Mouse (Mus musculus) thymus, adult 18-20 months (tissue): ENCODE measurements around the gene 1700057G04Rik.
"Not testable (repeated sequence)": the region's sequence is repeated elsewhere in the genome, so short reads cannot be mapped to it uniquely, and the experiment has no call there.

Source experiments
- DNase-seq, 2 experiments: peaks; one replicate each; pipeline ENCODE4 v3.0.0; 2022; ENCODE audit warnings: mixed read lengths in 2 of 2

1700057G04Rik gene

DNA sequence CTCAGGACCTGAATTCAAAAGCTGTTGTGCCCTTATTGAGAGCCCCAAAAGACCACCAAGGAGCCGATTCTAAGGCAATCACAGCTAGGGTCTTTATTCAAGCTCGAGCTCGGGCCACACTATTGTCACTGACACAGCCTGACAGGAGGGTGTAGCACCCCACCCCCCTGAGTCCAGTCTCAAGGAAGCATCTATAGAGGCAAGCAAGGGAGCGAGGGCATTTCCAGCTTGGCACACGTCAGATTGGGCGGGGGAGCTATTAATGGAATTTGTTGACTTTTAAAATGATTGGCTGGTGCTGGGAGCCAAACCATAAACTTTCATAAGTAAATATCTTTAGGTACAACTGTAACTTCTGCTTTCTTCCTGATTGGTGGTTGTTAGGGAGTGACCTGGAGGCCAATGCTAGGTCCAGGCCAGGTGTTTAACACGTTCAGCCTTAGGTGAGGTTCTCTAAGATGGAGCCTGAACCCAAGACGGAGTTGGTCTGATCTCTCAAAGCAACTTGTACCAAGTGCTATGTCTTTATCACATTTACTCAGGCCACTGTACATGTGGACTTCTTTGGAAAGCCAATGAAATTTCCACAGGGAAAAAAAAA, 3.5 kb upstream of the 1700057G04Rik start:
- no peak for DNase-seq

DNA sequence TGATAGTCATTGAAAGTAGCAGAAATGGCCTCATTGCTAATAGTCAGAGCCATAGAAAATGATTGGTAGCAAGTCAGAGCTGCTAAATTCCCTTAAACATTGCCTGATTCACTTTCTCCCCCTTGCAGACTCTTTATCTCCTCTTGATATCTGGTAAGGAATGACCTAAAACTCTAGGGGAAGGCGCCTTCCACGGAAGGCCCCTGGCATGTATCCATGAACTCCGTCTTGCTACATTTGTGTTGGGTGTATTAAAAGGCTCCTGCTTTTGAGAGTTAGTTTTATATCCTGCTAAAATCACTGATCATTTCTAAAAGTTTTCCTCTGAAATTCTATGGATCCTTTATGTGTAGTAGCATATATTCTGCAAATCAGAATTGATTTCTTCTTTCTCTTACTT, 7.6 kb downstream of the 1700057G04Rik start:
- DNase-seq = no peak

DNA sequence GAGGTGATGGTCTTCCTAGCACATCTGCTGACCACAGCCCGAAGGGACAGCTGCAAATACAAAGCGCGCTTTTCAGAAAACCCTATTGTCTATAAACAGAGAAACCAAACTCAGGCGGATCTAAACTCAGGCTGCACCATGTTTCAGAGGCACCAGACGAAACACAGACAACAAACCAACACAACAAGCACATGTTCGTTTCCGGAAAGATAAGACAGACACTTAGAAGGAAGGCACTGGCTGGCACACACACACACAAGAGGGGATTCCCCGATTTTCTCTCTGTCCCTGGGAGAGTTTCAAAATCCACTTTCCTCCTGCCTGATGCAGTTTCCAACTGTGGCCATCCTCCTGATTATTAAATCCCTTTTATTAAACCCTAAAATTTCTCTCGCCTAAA, 16.8 kb downstream of the 1700057G04Rik start:
- DNase-seq = not testable (repeated sequence)

DNA sequence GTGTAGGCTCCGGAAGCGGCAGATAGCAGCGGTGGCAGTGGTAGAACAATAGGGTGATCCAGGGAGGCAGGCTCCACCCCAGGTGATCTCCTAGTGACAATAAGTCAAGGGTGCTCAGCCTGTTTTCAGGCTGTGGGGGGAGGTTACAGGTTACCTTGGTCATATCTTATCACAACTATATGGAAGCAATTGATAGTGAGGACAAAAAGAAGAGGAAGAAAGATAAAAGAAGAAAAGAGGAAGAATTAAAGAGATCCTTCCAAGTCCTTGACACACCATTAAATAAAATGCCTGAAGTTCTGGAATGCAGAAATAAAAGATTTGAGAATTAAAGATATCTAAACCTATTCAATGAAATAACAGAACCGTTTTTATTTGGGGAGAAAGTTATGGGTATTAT, 17.6 kb downstream of the 1700057G04Rik start:
- no peak for DNase-seq

DNA sequence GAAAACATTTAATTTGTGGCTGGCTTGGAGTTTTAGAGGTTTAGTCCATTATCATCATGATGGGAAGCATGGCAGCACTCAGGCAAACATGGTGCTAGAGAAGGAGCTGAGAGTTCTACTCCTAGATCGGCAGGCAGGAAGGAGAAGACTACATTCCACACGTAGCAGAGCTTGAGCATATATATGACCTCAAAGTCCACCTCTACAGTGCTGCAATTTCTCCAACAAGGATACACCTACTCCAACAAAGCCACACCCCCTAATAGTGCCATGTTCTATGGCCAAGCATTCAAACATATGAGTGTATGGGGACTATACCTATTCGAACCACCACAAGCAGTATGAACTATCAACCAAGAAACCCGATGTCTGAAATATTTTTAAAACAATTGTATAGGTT, 22.2 kb downstream of the 1700057G04Rik start:
- DNase-seq = no peak

DNA sequence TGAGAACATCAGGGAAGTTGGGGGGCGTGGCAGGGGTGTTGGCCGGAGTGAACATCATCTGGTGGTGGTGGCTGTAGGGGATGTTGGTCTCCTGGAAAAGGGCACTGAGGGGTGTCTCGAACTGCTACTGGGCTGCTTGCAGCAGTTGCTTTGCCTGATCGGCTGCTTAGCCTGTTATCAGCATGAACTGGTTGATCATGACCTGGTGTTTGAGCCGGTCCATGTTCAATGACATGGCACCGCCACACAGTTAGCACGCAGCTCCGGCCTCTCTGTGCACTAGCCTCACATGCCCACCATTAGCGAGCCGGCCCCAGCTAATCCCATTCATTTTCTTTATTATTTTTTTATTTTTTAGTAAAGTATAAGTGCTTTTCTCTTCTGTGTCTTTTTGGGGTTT, 25.7 kb downstream of the 1700057G04Rik start:
- no peak for DNase-seq

DNA sequence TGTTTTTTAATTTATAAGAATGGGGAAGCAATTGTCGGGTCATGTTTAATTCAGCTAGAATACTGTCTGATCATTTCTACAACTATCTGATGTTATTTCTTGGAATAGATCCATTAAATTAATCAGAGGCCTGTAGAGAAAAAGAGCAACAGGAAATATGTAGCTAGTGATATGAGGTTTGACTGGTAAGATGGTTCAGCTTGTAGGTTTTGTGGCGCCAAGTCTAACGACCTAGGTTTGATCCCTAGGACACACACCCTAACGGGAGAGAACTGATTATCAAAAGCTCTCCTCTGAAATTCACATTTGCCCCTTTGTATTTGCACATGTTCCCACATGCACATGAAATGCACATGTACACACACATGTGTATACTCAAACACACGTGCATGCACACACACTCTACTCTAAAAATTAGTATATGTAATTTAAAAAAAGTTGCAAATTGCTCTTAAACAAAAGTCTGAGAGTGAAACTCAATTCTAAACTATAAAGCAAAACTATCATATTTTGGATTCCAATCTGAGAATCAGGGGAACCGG, 26.2 kb downstream of the 1700057G04Rik start:
- no peak for DNase-seq

DNA sequence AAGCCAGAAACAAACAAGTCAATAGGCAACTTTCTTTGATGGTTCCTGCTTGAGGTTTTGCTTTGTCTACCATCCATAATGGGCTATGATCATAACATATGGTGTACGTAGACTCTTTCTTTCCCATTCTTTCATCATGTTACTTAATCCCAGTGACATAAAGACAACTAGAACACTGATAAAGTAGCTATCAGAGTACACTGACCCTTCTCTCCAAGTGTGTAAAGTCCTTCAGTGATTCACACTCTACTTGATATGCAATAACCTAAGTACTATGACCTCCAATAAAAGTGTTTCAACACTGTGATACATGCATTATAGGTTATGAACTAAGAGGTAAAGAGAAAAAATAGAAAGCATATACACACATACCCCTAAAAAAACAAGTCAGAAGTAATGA, 27.9 kb downstream of the 1700057G04Rik start:
- DNase-seq = no peak

DNA sequence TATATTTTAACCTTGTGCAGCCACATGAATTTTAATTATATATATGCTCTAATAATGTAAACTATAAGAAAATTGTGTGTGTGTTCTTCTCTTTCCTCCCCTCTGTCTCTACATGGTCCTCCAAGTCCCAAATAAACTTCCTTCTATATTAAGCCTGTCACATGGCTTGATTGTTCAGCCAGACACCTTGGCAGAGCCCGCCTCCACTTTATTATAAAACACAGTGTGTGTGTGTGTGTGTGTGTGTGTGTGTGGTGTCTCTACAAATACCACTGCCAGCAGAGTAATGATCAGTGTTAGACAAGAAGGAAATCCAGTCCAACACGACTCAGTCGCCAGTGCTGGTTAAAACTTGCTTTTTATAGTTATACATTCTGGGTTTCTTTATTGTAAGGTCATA, 28.5 kb downstream of the 1700057G04Rik start:
- DNase-seq = no peak

DNA sequence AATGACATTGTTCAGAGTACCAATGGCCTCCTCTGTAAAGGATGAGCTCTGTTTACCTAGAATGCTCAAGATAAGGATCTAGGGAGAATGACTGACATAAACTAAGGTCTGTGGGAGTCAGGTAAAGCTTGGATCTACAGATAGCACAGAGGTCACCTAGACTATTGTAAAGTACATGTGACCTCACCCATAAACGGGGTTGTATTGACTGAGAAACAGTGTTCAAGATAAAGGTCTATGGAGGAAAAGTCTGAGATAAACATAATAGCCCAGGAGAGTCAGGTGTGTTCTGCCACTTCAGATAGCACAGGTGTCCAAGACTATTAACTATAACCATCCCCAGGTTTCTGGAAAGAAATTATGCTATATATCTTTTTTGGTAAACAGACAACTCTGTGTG, 29.8 kb downstream of the 1700057G04Rik start:
- DNase-seq = no peak

DNA sequence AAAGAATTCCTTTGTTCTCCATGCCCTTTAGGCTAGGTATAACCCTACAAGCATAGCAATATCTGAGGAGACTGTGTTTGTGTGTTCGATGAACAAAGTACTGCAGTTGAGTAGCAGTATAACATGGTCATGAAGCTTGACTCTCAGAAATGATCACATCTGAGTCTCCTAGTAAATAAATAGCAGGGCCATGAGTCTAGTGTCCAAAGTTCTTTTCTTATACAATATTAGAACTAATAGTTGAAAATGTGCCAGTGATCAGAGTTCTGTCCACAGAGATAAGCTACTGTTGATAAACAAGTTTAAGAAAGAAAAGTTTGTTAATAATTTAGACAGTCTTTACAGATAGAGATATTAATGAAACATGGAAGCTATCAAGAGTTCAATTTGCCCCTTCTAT, 42.7 kb downstream of the 1700057G04Rik start:
- no peak for DNase-seq

DNA sequence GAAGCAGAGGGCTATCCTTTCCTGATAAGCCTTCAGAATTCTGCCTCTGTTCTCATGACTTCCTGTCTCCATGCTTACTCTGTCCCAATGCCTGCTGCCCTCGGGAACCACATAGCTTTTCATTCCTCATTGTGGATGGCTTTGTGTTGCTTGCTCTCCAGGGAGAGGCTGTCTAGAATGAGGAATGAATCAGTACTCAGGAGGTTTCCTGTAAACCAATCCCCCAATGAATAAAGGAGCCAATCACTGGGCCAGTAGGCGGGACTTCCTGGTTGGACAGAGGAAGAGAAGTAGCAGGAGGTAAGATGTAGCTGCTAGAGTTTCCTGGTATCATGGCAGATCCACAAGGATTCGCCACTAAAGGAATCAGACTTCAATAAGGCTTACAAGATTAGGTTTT, 44.1 kb downstream of the 1700057G04Rik start:
- no peak for DNase-seq

DNA sequence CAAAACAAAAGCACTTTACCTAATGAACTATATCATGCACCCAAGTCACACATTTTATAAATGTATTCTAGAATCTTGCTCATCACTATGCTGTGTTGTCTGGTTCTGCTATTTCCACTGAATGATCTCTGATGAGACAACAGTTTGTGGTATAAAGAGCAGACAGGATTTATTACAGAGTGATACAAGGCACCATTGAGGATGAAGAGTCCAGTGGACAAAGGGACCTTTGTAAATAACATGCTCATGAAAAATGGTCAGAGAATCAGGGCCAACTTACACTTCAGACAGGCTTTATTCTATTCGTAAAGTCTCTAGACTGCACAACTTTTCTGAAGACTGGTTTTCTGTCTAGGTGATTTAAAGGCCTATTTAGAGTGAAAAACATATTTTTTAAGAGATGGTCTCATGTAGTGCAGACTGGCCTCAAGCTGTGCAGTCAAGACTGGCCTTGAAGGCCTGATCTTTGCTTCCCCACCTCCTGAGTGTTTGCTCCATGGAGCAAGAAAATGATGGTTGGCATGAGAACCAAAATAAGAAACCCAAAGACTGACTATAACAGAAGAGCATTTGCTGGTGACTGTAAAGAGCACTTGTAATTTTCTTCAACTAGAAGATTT, 51.6 kb downstream of the 1700057G04Rik start:
- no peak for DNase-seq

DNA sequence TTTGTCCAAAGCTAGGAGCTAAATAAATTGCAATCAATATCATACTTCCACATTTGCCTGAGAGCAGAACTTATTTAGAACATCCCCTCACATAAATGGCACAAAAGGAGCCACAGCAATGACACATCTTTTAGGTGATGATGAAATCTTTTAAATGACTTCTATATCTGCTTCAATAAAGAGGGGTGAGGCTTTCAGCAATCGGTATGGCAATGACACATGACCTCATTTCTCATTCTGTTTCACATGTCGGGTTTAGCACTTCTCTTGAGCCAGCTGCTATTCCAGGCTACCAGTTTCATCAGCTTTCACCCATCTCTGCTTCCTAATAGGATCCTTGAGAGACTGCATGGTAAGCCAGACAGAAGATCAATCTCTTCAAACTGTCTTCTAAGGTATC, 54.3 kb downstream of the 1700057G04Rik start:
- no peak for DNase-seq

DNA sequence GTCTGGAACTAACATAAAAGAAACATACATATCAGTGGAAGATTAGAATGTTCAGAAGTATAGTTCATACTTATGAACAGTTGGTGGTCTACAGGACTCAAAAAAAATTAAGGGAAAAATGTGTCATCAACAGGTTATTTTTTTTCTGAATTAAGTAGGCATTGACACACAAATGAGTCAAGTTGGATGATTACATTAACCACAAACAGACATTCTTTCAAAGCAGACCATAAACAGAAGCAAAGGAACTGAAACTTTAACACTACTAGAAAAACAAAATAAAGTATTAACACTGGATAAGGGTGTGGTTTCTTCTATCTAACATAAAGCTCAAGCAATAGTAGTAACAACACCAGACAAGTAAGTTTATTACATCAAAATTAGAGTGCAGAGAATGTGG, 59.7 kb downstream of the 1700057G04Rik start:
- DNase-seq = no peak

DNA sequence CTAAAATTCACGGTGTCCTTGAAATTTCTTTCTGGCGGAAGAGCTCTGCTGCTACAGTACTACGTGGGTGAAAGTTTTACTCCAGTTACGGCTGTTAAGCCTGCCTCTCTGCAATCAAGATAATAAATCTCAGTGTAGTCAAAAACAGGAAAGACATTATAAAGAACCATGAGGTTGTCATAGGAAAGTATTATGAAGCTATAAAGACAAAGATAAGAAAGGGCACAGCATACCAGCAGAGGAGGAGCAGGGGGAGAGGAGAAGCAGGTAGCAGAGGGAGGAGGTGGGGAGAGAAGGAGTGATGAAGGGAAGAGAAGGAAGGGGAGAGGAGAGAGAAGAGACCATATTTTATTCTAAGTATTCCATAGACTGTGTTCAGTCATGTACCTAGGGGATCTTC, 64.7 kb downstream of the 1700057G04Rik start:
- DNase-seq = no peak

DNA sequence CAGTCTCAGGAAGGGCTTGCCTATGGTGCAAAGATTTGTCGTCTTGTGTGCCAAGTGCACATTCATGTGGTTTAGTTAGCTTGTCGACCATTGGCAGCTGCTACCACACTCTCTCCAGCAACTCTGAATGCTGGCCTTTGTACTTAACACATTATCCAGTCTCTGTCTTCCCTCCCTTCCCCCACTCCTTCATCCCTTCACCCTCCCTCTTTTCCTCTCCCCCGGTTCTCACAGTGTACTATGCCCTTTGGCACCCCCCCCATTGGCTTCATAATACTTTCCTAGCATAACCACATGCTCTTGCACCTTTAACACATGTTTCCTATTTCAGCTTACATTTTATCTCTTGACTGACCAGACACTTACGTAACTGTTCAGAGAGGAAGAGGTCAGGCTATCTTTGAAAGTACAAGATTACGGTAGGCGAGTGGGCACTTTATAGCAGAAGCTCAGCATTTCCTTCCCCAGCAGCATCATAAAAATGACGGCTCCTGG, 65.6 kb downstream of the 1700057G04Rik start:
- no peak for DNase-seq

DNA sequence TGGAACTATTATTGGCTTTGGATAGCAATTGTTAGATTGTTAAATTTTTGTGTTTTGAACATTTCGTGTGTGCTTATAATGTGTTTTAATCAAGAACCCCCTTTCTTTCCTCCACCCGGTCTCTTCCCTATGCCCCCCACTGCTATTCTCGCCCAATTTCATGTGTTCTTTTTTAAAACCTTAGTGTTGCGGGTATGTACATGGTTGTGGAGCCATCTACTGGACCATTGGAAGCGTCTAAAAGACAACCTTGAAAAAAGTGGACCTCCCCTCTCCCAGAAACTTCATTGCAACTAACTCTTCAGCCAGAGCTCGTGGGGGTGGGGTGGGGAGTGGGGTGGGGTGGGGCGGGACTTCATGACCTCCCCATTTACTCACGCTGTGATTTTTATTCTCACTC, 66.2 kb downstream of the 1700057G04Rik start:
- no peak for DNase-seq

DNA sequence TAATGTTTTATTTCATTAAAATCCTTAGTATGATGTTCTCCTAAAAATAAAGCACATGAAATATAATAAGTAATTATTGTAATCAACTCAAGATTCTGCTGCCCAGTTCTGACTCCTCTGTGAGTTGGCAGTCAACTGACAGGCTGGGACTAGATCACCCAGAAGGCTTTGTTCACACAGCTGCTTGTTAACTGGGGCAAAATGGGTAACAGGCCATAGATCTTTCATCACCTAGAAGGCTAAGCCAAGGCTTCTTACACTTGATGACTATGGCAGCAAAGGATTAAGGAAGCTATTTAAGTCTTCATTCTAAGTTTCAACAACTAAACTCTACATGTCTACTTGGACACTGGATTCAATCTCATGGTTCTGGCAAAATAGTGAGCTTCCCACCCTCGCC, 68.8 kb downstream of the 1700057G04Rik start:
- DNase-seq = no peak

DNA sequence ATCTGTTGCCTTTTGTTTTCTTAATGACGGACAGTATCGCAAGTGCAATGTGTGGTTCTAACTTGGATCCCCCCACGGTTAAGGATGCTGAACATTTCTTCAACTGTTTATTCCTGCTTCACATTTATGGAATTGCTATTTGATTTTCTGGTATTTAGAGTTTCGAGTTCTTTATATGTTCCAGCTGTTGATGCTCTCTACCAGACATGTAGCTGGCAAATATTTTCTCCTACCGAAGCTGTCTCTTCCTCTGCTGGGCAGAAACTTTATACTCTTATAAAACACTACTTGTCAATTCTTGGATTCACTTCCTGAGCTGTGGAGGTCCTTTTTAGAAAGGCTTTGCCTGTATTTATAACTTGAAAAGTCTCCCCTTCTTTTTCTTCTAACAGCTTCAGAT, 70.1 kb downstream of the 1700057G04Rik start:
- DNase-seq = no peak

DNA sequence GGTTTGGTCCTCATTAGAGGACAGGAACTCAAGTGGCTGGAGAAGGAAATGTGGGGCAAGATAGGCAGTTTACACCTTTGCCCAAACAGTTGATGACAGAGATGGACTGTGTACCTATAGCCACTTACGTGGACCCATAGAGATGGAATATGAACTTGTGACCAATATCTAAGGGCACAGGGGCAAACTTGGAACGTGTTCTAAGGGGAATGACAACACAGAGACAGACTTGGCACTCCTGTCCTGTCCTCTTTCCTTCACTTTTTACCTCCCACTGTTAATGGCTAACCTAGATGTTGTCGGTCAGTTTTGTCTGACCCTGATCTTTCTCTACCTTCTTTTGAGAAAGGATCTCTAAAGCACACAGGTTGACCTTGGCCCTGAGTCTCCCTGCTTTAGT, 74.2 kb downstream of the 1700057G04Rik start:
- no peak for DNase-seq

DNA sequence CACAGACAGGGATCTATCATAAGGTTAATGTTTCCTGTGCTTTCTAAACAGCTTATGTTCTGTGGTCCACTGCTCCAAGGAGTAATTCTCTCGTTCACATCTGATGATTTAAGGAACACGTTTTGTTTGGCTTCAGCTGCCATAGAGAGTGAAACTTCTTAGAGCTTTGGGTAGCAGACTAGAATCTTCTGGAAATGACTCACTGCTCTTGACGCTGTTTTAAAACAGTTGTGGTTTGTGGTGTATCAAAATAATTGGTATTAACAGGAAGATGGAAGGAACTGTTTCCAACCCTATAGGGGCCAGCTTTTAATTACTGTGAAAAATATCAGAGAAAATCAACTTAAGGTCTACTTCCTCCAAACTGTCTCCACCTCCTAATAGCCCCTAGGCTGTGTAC, 75.2 kb downstream of the 1700057G04Rik start:
- DNase-seq = no peak

DNA sequence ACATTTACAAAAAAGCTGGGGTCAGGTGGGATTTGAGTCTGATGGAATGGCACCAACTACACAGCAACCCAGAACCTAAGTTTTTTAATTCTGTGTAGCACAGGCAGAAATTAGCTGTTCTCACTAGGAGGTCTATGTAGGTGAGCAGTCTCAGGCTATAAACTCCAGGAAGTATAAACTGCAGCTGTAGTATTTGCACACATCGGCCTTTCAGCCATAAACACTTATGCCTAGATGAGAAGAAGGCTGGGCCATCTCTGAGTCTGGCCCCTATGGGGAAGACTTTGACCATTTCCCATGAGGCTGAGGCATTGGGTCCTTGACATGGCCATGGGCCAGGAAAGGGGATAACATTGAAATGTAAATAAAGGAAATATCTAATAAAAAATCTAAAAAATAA, 76.7 kb downstream of the 1700057G04Rik start:
- no peak for DNase-seq

DNA sequence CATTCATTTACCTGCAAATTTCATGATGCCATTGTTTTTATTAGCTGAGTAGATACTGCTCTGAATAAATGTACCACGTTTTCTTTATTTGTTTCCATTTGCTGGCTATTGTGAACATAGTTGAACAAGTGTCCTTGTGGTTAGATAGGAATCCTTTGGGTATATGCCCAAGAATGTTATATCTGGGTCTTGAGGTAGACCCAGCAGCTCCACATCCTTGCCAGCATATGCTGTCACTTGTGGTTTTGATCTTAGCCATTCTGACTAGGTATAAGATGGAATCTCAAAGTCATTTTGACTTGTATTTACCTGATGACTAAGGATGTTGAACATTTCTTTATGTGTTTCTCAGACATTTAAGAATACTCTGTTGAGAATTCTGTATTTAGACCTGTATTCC, 77.7 kb downstream of the 1700057G04Rik start:
- no peak for DNase-seq

DNA sequence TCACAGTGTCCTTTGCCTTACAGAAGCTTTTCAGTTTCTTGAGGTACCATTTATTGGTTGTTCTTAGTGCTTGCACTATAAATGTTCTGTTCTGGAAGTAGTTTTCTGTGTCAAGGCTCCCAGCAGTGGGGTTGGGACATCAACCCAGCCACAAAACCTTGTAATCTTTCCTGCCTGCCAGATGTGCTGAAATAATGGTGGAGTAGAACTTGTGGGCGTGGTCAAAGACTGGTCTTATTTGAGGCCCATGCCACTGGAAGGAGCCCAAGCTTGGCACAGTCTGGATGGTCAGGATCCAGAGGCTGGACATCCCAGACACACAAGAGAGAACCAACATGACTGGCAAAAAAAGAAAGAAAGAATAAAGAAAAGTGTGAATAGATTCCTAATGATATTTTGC, 78.2 kb downstream of the 1700057G04Rik start:
- DNase-seq = no peak
